Mouse (Mus musculus) intestine, postnatal 0 days (tissue): Measurements from ENCODE around the gene Hdac10. TPM values are rescaled to one million over a fixed set of nuclear protein-coding genes. Genes with fewer than 3 reads are reported as not detected.

Experiments
- ATAC-seq: fragments of 200-750 bp; cut with Nextera tagmentation; 2 replicates; pipeline ENCODE4 v1.8.0; 2017; ENCODE audit warnings: mild to moderate bottlenecking, moderate TSS enrichment, moderate library complexity
- H3K27ac ChIP-seq: fragments of 300-500 bp; sonication (generic); 2 replicates; pipeline ENCODE4 v1.5.1; 2014; ENCODE audit warnings: mild to moderate bottlenecking, low read depth, low read length, moderate library complexity
- H3K27me3 ChIP-seq: fragments of 300-500 bp; sonication (generic); replicated peaks from 2 replicates; pipeline ENCODE4 v1.6.1; 2014; ENCODE audit warnings: low read length, mixed read lengths; ENCODE audit not compliant: control insufficient read depth, insufficient read depth
- H3K36me3 ChIP-seq: fragments of 300-500 bp; sonication (generic); 2 replicates; pipeline ENCODE4 v1.6.1; 2014; ENCODE audit warnings: mild to moderate bottlenecking, moderate library complexity; ENCODE audit not compliant: control insufficient read depth, insufficient read depth
- H3K4me1 ChIP-seq: fragments of 300-500 bp; sonication (generic); replicated peaks from 2 replicates; pipeline ENCODE4 v1.6.1; 2014; ENCODE audit warnings: antibody characterized with exemption, low read length, mixed read lengths; ENCODE audit not compliant: control insufficient read depth, insufficient read depth
- H3K4me2 ChIP-seq: fragments of 300-500 bp; sonication (generic); replicated peaks from 2 replicates; pipeline ENCODE4 v1.6.1; 2014; ENCODE audit warnings: low read depth, mild to moderate bottlenecking, moderate library complexity
- H3K4me3 ChIP-seq: fragments of 300-500 bp; sonication (generic); 2 replicates; pipeline ENCODE4 v1.5.1; 2014; ENCODE audit warnings: low read depth, low read length
- H3K9ac ChIP-seq: fragments of 300-500 bp; sonication (generic); 2 replicates; pipeline ENCODE4 v1.6.1; 2014; ENCODE audit warnings: mild to moderate bottlenecking, low read depth, low read length
- H3K9me3 ChIP-seq: fragments of 300-500 bp; sonication (generic); 2 replicates; pipeline ENCODE4 v1.6.1; 2016; ENCODE audit warnings: mixed run types; ENCODE audit not compliant: control insufficient read depth
- CTCF ChIP-seq: sonication (generic); IDR thresholded peaks from 2 replicates; pipeline ENCODE4 v1.5.1; 2016; ENCODE audit warnings: low read depth, mild to moderate bottlenecking, control low read depth, antibody characterized with exemption, moderate library complexity
- WGBS: fragments of 180-500 bp; shearing (Covaris S2); extraction: QIAGEN DNeasy Blood & Tissue Kit; methylation state at CpG from one replicate; pipeline ENCODE4 v1.1.7; 2014; 5-methylcytosine and 5-hydroxymethylcytosine counted together
- polyA plus RNA-seq: library from polyadenylated mRNA; unstranded; fragments of >200 nt; fragmentation: Nextera tagmentation; extraction: Ambion mirVana; gene quantifications from 2 replicates; pipeline ENCODE4 v1.2.1, GENCODE M21; 2015

Gene Hdac10
- polyA plus RNA-seq, 1 experiment from 2014 or later: 7.6 TPM

DNA sequence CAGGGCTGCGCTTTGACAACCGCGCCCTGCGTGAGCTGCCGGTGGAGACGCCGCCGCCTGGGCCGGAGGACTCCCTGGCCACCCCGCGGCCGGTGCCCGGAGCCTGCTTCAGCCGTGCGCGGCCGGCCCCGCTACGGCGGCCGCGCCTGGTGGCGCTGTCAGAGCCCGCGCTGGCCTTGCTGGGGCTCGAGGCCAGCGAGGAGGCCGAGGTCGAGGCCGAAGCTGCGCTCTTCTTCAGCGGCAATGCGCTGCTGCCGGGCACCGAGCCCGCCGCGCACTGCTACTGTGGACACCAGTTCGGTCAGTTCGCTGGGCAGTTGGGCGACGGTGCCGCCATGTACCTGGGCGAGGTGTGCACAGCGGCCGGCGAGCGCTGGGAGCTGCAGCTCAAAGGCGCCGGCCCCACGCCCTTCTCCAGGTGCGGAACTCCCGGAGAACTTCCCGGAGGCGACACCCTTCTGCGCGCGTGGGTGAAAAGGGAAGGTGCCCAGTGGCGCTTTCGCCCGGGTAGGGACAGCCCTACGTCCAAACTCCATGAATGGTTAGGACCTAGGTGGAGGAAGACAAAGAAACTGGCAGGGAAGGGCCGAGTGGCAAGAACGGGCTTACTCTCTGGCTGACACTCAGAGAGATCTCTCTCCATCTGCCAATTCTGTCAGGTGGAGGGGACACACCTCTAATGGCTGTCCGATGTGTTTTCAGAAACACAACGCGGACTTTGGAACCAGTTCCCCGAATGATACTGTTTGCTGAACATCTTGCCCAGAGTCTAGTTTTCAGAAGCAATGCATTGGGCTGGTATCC, 39.0 kb downstream of the Hdac10 start:
- under 1% methylated on average over 68 of the region's 68 CpGs for WGBS
- peak; percentile 50 for ATAC-seq
- peak overlapping the region; percentile 87 for H3K4me2 ChIP-seq
- H3K9me3 ChIP-seq: no peaks in the 10 kb centered on the region
- no peaks in the 10 kb centered on the region for H3K27me3 ChIP-seq
- peak overlapping the region; percentile 88 for H3K4me3 ChIP-seq
- H3K4me1 ChIP-seq: 0 out of 2 replicates have a peak, but pooled peaks cover 7% of the 10 kb centered on the region
- TF ChIP-seq CTCF: 0 out of 2 replicates have a peak, but pooled peaks have one; percentile 8
- H3K27ac ChIP-seq: peak overlapping the region; percentile 95
- peaks cover 46% of the 10 kb centered on the region for H3K36me3 ChIP-seq
- peak overlapping the region; percentile 94 for H3K9ac ChIP-seq

DNA sequence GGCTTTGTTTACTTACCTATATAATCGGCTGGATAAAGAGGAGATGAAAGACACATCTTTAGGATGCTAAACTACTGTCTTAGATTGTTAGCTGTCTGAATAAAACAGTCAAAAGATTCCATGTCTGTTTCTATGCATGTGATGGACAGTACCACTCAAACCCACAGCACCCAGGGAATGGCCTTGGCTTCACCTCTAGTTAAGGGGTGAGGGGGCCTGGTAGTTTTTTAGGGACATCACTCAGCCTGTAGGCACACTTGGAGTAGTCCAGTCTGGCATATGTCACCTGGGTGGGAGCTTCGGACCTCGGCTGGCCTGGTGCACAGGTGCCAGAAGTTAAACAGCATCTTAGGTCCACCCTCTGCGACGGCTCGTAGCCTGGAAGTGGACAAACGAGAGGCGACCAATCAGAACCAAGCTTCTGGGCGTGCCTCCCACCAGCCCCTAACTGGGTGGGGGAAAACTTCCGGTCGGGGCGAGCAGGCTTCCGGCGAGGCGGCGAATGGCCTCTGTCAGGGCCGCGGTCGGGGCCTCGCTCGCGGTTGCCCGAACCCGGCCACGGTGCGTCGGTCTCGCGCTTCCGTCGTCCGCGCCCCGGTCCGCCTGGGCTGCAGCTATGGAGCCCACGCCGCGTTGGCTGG, 39.8 kb downstream of the Hdac10 start, which contains the start of gene Selenoo:
TSS of gene Selenoo (plus strand) at position 478 of the 641 bp plus-strand sequence.
- H3K36me3 ChIP-seq: peaks cover 46% of the 10 kb centered on the region
- H3K27me3 ChIP-seq: no peaks in the 10 kb centered on the region
- WGBS: under 1% methylated on average over 38 of the region's 38 CpGs
- H3K9ac ChIP-seq: peak within 1 kb of the TSS; percentile 94
- H3K4me1 ChIP-seq: 0 out of 2 replicates have a peak, but pooled peaks cover 7% of the 10 kb centered on the region
- no peak for TF ChIP-seq CTCF
- peak; percentile 85 for ATAC-seq
- peak within 1 kb of the TSS; percentile 87 for H3K4me2 ChIP-seq
- H3K4me3 ChIP-seq: peak within 1 kb of the TSS; percentile 88
- peak within 1 kb of the TSS; percentile 95 for H3K27ac ChIP-seq
- H3K9me3 ChIP-seq: no peaks in the 10 kb centered on the region

DNA sequence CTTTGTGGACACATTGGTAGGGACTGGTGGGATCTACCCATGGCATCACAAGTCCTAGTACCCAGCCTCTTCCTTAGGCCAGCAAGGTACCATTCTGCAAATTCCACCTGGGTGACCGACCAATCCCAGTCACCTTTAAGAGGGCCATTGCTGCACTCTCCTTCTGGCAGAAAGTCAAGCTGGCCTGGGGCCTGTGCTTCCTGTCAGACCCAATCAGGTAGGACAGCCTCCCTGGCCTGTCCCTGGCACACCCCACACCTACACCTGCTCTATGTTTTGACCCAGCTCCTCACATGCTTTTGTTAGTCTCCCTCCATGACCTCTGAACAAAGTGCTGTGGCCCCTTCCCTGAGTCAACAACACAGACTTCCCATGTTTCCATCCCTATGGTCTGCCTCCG, 43.7 kb downstream of the Hdac10 start:
- Histone ChIP-seq H3K36me3 (peaks cover 63% of the 10 kb centered on the region), H3K9ac (no peak overlapping the region), H3K27ac (no peak overlapping the region), H3K4me1 (0 out of 2 replicates have a peak, but pooled peaks cover 2% of the 10 kb centered on the region), H3K4me2 (no peak overlapping the region), H3K9me3 (no peaks in the 10 kb centered on the region), H3K4me3 (no peak overlapping the region), H3K27me3 (no peaks in the 10 kb centered on the region)
- 87% methylated on average over 2 of the region's 2 CpGs for WGBS
- no peak for TF ChIP-seq CTCF
- no peak for ATAC-seq

DNA sequence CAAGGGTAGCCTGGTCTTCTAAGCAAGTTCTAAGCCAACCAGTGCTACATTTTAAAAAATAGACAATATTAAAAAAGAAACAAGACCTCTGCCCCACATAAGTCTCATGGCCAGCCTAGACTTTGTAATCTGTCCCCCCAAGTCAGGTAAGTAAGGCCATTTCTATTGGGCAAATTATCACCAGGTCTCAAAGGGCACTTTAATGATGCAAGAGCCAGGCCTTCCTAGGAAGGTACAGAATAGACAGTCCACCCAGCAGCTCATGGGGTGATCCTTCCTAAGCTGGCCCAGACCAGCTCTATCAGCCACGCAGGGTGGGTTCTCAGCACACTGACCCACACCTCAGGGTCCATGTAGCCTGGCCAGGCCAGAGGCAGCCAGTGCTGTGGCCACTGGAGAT, 44.6 kb downstream of the Hdac10 start:
- H3K9ac ChIP-seq: no peak overlapping the region
- TF ChIP-seq CTCF: no peak
- H3K27me3 ChIP-seq: no peaks in the 10 kb centered on the region
- ATAC-seq: no peak
- WGBS: 92% methylated on average over 1 of the region's 1 CpGs
- no peak overlapping the region for H3K4me2 ChIP-seq
- H3K9me3 ChIP-seq: no peaks in the 10 kb centered on the region
- no peaks in the 10 kb centered on the region for H3K4me1 ChIP-seq
- H3K27ac ChIP-seq: peak overlapping the region; percentile 62; the same call in 1 of the 2 replicates
- H3K4me3 ChIP-seq: no peak overlapping the region
- peaks cover 65% of the 10 kb centered on the region for H3K36me3 ChIP-seq

DNA sequence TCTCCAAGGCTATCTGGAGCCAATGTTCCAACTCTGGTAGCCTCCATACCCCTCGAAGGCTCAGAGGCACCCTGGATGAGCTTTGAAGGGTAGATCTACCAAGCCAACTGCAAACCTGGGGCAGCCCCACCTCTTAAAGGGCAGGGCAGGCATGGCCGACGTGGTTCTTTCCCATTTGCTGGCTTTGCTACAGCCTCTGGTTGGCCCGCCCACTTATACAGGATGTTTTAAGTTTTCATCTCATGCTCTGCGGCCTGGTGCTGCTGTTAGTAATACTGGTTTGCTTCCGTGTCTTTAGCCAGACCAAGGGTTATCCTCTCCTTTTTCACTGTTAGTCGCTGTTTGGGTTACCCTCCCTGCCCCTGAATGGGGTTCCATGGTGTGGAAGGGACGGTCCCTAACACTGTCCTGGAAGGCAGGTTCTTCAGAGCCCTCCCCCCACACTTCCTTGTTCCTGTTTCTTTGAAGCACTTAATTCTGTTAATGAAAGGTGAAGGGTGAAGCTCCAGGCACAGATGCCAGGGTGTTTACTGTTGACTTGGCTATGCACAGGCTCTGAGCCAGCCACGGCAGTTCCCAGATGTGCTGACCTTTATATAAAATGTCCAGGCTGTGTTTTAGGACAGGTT, 50.2 kb downstream of the Hdac10 start:
- no peaks in the 10 kb centered on the region for H3K27me3 ChIP-seq
- H3K9ac ChIP-seq: peak overlapping the region; percentile 8; the same call in 1 of the 2 replicates
- peaks cover 27% of the 10 kb centered on the region for H3K36me3 ChIP-seq
- H3K4me3 ChIP-seq: 0 out of 2 replicates have a peak overlapping the region, but pooled peaks have one; percentile 18
- H3K9me3 ChIP-seq: no peaks in the 10 kb centered on the region
- H3K4me1 ChIP-seq: peaks cover 7% of the 10 kb centered on the region; the same call in 1 of the 2 replicates
- 36% methylated on average over 9 of the region's 9 CpGs for WGBS
- ATAC-seq: peak; percentile 49
- TF ChIP-seq CTCF: no peak
- H3K27ac ChIP-seq: peak overlapping the region; percentile 16; the same call in 1 of the 2 replicates
- peak overlapping the region; percentile 87 for H3K4me2 ChIP-seq
